Mouse (Mus musculus): ENCODE data around the gene Zfand6.
A peak's percentile ranks its signal among the peaks of the same experiment; 100 is the strongest.

The Zfand6 gene

DNA sequence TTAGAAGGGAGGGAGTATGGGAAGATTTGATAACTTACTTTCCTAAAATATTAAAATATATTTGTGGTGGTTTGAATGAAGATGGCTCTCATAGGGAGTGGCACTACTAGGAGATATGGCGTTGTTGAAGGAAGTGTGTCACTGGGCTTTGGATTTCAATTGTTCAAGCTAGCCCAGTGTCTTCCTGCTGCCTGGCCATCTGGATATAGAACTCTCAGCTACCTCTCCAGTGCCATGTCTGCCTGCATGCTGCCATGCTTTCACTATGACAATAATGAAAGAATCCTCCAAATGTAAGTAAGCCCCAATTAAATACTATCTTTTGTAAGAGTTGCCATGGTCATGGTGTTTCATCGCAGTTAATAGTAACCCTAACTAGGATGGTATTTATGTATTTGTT is 40.7 kb downstream of the Zfand6 start:
- no peak for DNase-seq

DNA sequence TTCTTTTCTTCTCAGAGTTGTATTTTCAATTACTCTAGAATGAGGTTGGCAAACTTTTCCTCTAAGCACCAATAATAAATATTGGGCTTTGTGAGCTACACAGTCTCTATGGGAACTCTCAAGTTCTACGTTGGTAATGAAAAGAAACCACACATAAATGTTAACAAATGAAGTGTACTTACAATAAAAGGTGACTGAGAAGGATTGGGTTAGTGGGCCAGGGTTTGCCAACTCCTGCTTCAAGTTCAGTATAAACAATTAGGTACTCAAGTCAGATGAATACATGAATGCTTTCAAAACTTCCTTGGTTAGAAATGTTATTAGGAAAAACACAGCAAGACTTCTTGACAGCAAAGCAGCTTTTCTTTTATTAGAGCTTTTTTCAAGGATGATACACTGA is 43.5 kb downstream of the Zfand6 start:
- DNase-seq, result no peak

DNA sequence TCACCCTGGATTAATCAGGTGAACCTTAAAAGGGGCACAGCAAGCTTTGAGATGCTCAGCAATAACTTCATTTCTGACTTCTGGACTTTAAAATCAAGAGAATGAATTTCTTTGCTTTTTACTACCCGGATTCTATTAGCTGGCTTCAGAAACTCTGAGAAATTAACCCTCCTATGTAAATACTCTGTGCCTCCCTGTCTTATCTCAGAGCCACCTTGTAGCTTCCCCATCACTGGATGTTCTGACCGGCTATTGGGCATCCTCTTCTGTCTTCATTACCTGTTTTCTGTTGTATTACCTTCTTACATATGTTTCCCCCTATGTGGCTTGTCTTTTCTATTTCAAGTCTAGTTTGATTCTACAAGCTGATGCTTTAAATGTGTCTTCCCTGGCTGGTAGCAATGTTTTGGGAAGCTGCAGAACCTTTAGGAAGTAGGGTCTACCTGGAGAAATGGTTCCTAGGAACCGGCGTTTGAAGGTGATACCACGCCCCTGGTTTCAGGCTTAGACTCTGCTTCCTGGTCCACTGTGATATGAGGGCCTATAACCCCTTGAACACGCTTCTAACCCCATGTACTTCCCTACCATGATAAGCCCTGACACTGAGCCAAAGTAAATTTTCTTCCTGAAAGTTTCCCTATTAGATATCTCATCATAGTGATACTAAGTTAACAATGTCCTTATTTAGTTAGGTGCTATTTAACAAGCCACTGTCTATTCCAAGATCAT is 46.3 kb downstream of the Zfand6 start:
- DNase-seq, result no peak

DNA sequence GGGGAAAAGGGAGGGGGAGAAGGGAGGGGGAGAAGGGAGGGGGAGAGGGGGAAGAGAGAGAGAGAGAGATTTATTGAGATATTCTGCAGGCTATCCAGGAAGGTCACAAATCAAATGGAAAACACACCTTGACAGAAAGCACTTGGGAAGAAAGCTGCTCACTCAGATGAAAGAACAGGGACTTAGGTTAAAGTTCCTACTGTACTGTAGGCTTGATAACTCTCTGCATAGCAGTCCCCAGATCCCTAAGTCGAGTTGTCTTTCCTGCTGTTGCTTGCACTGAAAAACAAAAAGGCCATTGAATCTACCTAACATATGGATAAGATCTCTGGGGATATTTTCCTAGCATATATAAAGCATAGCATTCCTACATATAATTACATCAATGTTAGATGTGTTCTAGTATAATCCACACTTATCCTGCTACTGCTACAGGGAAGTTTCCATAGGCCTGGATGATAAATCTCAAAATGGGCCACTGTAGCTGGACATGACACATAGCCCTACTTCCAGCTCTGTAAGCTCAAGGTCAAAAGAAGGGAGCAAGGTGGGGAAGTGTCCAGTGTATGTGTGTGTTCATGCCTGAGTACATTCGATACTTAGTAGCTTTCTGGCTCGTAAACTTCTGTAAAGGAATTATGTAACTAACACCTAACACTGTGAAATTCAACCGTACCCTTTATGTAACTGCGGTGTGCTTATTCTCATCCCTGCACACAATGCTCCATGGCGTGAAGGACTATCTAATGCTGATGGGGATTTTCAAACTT is 47.4 kb downstream of the Zfand6 start:
- peak in 1 of 2 experiments; percentile 43 for DNase-seq

DNA sequence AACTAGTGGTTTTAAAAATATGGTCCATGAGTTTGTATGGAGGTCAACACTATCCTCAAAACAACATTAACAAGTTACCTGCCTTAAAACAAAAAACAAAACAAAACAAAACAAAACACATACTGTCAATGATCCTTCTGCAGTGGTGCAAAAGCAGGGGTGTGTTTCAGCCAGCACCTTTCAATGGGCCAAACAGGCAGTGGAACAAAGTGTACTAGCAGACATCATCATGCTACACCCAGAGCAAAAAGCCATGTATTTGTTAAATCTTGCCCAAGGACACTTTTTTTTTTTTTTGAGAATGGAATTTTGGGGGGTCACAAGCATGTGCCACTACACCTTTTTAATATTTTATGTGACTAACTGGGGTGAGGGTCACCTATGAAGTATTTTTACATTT is 52.8 kb downstream of the Zfand6 start:
- DNase-seq, result no peak

DNA sequence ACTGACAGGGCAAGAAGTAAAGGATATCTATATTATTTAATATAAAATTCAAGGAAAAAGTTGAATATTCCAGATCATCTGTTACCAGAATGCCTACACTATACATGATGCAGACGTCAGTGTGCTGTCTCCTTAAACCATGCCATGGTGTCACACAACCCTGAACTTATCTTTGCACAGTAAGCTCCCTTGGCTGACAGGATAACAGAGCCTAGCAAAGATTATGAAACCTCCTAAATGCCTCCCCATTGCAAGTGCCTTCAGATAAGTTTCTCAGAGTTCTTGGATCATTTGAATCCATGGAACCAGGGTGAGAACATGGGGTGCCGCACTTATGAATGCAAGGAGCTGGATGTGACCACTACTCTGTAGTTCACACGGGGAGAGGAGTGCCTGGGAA is 57.9 kb downstream of the Zfand6 start:
- no peak for DNase-seq

DNA sequence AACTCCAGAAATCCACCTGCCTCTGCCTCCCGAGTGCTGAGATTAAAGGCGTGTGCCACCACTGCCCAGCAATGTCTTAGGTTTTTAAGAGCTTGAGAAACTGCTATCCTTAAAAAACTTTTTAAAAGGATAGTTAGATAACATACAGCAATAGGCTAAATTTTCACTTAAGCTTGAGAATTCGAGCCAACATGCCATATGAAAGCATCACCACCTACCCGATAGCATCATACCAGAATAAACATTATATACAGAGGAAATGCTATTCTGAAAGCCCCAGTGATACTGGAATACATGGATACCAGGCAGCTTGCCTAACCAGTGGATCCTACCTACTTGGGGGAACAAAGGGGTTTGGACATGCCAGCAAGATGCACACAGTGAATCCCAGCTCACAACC is 66.0 kb downstream of the Zfand6 start:
- DNase-seq, result no peak

DNA sequence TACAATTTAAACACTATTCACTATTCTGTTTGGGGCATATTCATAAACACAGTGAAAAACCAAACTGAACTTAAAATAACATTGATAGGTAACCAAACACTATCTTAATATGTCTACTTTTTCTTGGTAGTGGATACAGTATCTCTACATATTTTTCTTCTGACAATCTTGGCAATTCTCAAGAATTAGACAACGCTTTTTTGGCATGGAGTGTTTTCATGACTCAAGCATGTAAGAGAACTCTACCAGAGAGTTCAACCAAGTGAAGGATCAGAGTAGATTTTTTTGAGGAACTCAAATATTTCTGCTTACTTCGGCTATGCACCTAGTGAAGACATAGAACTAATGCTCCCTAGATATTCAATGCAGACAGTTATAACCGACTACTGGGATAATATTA is 68.8 kb downstream of the Zfand6 start:
- DNase-seq, result no peak

DNA sequence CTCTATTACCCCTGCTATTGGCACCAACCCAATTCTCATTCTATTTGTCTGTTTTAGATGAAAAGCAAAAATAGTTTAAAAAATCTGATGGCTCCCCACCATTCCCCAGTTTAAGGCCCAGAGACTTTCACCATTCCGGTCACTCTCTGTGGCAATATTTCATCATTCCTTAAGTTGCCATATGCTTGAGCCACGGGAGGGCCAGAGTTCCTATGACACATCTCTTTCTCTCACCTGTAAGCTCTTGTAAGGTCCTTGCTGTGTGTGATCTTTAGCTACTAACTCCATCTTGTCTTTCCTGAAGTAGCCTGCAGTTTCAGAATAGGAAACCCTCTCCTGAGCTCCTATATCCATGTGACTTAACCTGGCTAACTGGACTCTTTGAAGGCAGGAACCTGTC is 70.8 kb downstream of the Zfand6 start:
- no peak for DNase-seq

DNA sequence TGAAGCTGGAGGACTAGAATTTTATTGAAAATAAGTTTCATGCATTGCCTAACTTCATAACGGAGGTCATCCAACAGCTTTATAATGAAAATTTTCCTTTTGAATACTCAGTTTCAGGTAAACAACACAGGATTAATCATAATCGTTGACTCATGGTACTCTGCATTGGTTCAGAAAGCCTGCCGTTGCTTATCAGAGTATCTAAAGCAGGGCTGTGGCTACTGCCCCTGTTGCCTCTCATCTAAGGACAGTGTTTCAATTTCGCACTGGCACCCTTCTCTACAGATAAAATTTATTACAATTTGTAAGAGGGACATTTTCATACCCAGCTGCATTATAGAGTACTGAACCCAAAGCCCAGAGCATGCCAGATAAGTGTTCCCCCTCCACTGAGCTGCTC is 77.3 kb downstream of the Zfand6 start:
- DNase-seq, result no peak

DNA sequence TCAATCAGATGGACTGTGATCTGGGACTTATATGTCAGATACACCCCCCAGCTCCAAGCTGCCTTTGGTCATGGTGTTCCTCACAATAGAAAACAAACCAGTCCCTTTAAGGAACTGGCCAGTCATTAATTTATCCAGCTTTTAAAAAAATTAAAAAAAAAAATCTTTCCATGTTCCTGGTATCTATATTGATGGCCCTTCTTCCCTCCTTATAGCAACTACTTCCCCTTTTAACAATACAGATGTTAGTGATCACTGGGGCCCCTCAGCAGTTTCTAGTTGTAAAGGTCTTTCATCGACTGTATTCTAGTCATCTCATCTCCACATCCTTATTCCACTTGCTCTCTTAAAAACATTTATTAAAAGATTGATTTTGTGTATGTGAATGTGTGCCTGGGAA is 78.2 kb downstream of the Zfand6 start:
- DNase-seq, result no peak

DNA sequence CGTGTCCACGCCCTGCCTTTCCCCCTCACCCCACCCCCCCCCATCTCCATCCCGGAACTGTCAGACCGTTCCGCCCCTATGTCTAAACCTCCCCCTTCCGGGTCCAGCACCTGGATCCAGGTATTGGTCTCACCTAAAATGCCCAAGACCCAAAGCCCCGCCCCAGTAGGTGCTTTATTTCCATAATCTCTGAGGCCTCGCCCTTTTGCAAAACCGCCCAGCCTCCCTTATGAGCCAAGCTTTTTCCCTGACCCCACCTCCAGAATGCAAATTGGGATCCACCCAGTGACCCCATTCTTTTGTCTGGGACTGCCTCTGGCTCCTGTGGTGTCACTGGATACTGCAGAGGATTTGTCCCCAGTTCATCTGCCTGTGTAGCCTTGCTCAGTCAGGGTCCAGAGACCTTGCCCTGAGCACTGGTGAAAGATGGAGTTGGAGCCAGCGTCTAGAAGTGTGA is 83.4 kb downstream of the Zfand6 start, which contains the start of gene Fah:
Gene Fah (minus strand): TSS at position 430 of the 457 bp plus-strand sequence.
- peak; percentile 80 to 89 for DNase-seq

DNA sequence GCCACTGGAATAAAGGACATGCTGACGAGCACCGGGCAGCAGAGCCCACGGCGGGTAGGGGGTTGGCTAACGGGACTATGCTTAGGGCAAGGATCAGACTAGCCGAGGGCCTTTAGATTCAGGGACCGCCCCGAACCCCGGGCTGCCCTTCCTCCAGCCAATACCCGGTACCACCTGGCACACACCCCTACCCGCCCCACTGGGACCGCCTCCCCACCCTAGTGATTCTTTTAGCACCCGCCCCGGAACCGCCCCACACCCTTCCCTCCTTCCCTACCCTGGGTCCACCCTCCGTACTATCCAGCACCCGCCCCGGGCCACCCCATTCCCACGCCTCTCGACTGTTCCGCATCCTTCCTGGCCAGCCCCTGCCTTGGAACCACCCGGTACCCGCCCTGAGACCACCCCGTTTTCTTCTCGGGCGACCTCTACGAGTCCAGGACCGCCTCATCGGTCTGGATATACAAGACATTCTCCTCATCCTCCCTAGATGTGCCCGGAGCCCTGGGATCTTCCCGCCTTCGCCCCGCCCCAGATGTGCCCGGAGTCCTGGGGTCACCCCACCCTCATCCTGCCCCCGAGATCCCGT is 84.0 kb downstream of the Zfand6 start:
- peak; percentile 95 to 96 for DNase-seq

DNA sequence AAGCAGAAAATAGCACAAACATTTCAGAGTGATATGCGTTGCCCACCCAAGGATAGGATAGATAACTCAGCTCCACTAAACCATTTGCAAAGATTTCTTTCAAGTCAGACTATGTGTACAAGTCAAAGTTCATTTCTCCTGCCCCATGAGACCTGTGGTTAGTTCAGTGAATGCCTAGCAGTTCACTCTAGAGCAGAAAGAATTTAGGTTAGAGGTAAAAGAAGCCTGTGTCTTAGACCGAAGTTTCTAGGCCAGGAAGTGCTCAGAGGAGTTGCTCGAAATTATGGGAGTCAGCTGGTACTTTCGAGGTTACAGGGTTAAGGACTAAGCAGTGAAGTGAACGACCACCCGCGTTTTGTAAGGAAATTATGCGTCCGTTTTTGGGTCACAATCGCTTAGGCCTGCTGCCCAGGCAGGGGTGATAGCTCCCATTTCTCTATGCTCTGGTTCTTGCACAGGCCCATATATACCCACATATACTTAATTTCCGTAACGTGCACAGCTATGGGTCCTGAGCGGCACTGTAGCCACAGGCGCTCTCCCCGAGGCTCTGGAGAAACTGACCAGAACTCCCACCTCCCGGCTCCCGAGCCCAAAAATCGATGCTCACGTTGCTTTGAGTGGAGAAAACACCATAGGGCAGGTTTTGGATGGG is 84.6 kb downstream of the Zfand6 start:
- DNase-seq, result peak in 1 of 2 experiments; percentile 27

DNA sequence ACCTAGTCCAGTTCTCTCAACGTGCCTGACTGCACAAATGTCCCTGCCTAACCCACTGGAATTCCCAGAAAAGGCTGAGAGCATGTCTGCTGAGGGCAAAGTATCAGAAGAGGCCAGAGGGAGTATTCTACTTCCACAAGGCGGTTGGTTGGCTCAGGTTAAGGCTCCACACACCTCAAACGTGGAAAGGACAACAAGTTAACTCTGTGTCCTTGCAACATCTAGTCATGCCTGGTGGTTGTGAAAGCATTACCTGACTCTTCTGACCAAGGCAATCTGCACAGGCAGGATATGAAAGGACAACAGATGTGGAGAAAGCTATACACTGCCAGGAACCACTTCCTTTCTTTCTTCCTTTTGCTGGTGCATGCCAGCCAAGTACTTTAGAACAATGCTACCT is 85.3 kb downstream of the Zfand6 start:
- peak; percentile 84 to 87 for DNase-seq

DNA sequence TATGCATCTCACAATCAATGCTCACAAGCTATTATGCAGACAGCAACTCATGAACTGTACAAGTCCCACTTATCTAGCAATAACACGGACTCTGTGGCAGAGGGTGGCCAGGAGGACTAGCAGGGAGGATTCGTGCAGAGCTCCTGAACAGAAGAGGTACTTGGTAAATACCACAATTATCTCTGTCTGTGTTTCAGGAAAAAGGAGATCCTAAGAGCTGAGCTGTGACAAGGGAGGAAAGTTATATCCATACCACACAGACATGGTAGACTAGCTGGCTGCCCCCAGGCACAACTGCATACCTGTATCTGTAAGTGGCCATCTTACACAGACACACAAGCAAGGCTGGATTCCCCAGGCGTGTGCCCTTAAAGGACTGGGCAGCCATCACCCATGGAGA is 88.4 kb downstream of the Zfand6 start:
- DNase-seq, result no peak

DNA sequence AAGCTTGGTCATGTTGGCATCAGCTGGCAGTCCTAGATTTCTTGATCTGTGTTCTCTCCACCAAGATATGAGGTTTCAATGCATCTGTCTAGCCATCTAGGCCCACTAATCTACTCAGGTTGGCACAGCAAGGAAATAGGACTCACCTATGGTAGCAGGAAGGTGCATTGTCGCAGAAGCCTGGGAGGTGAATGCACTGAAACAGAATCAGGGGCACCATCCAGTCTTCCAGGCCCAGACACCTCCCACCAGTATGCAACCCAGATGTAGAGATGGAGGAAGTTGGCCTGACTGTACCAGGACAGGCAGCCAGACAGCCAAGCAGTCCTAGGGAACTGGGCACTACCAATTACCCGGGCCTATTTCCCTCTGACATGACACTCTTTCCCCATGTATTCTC is 89.1 kb downstream of the Zfand6 start:
- no peak for DNase-seq

DNA sequence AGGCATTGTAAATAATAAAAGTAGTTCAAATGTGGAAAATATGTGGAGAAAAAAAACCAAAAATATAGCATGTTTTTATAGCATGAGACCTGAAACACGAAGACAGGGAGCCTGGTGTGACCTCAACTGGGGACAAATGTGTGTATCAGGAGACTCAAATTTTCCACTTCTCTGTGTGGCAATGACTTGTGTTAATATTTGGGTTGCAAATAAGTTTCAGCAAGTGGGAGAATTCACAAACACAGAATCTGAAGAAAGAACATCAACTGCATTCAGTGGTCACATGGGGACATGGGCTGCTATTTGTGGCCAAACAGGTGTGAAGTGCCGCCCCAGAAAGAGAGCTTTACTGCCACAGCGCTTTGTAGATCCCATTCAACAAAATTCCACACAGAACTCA is 93.1 kb downstream of the Zfand6 start:
- no peak for DNase-seq

DNA sequence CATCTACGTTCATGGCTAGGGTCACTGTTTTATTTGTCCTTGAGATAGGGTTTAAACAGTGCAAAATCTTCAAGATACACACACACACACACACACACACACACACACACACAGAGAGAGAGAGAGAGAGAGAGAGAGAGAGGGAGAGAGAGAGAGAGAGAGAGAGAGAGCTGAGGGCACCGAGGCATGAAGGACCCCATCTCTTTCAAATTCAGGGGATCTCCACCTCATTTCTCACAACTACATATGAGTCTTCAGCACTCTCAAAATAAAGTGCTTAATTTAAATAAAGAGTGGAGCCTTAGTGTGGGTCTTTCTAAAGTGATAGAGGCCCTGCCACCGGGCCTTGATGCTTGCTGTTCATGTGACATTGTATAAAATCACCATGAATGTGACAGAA is 93.8 kb downstream of the Zfand6 start:
- no peak for DNase-seq

DNA sequence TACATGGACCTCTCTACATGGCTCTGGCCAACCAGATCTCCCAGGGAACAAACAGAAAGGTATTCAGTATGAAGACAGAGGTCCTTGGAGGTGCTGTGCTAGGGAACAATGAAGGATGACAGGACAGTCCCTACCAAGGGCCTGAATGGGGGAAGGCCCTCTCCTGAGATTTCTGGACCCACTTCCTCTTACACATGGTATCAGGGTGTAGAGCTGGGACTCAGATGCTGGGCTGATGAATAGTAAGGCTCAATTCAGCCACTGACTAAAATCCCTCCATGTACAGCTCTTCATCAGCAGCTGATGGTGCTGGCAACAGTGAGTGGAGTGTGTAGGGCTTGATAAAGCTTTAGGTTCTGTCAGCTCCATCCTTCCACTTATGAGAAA is 94.8 kb downstream of the Zfand6 start:
- DNase-seq, result no peak

DNA sequence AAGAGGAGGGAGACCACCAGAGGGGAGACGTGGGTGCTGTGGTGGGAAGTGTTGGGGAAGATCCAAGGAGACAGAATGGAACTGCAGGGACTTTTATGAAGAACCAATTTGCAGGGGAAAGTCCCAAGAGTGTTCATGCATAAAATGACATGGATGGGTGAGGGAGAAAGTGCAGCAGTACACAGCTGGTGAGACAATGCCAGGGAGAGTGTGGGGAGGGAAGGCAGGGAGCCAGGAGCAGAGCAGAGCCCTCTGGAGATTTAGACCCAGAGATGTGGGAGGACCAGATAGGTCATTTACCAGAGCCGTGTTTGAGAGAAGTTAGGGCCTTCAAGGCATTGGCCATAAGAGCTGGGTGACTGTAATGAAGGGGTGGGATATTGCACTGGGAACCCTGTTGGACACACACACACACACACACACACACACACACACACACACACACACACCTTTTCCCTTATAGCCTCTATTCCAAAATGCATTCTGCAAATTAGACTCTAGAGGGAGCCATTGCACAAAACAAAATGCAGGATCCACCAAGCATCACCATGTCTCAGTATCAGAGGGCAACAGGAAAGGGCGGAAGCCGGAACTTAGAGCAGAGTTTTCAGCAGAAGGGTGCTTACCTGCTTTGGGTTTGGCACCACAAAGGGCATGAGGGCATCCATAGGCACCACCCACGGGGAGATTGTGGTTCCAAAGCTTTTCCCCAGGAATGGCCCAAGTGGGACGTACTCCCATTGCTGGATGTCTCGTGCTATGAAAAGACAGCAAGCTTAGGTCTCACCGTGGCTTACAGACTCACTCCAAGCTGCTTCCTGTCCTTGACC is 95.5 kb downstream of the Zfand6 start:
- peak; percentile 32 to 39 for DNase-seq

DNA sequence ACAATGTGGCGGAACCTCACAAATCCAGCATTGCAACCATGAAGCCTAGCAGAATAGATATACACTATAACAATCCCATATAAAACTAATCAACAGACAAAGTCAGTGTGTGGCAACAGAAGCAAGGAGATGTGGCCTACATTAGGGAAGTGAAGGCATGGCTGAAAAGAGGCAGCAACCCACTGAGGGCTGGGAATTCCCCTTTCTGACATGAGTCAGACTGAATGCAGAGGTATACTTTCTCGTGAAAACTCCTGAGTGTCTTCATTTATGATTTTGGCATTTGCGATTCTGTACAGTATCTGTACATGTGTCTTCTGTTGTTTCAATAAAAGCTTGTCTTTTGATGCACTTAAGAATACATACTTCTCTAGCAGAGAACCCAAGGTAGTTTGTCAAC is 98.4 kb downstream of the Zfand6 start:
- DNase-seq, result no peak

DNA sequence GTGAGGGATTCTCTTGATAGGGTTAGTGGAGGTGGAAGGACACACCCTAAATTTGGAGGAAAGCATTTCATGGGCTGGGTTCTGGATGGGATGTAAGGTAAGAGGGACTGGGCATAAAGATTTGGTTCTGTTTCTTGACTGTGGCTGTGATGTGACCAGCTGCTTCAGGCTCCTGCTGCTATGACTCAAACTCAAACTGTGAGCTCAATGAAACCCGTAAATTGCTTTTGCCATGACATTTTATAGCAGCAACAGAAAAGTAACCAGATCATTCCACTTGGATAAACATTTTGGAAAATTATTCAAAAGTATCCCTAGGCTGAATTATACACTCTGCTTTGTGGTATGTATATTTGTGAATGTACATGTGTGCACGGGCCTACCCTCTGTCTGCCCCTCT is 99.1 kb downstream of the Zfand6 start:
- no peak for DNase-seq

Measured in kidney, adult 8-10 months (tissue).